Comparison of ENCODE assay signal across 27 mouse cellular contexts in the genomic region with DNA sequence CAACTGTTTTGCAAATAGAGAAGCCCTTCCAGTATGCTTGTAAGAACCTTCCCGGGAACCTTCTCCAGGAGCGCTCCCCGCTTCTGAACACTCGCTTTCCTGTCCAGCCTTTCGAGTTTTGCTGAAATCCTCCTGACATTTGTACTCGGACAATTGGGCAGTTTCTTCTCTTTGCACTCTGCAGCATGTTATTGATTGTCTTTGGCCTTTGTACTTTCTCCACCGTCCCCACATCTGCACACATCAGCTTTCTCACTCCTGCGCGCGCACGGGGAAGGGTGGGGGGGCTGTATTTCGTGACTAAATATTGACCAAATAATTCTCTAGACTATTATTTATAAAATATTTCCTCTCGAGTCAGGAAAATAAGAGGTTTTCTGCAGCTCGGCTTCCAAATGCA.
A peak's percentile ranks its signal among the peaks of the same experiment; 100 is the strongest.
DNase-seq lines count a peak whose midpoint lies in the region; ATAC-seq and TF ChIP-seq lines count a peak whose summit lies in the region.
"Had no signal": no experiment of that assay in that cellular context is flagged by ENCODE, and none has a peak within 500 bp of the region (broad histone marks: within the 10 kb centered on the region; RNA-seq: fewer than 3 reads in every experiment).

No protein-coding gene starts in this region.

- no peak overlapping the region for H3K4me2 ChIP-seq in liver, embryonic 13.5 days
- peak overlapping the region; percentile 32 for H3K4me2 ChIP-seq in liver, embryonic 16.5 days (ENCODE audit: low read depth, low read length)
- H3K4me2 ChIP-seq: embryonic facial prominence, embryonic 13.5 days; forebrain, embryonic 12.5 days; forebrain, embryonic 15.5 days; hindbrain, embryonic 12.5 days; hindbrain, embryonic 15.5 days had no signal

- H3K9ac ChIP-seq in liver, embryonic 13.5 days = no peak overlapping the region
- no peak overlapping the region for H3K9ac ChIP-seq in liver, embryonic 16.5 days (ENCODE audit: low read depth, low read length)
- H3K9ac ChIP-seq: embryonic facial prominence, embryonic 13.5 days; forebrain, embryonic 12.5 days; forebrain, embryonic 15.5 days; hindbrain, embryonic 12.5 days; hindbrain, embryonic 15.5 days had no signal

- 75% methylated on average over 14 of the region's 14 CpGs for WGBS in liver, embryonic 13.5 days (ENCODE audit: insufficient replicate concordance)
- WGBS in liver, embryonic 16.5 days (ENCODE audit: insufficient replicate concordance) = 67% methylated on average over 14 of the region's 14 CpGs

- H3K4me3 ChIP-seq in E14TG2a.4 (replicated peaks; ENCODE audit: low read length) = peak overlapping the region; percentile 54
- H3K4me3 ChIP-seq in liver, embryonic 13.5 days (replicated peaks) = no peak overlapping the region
- H3K4me3 ChIP-seq in liver, embryonic 16.5 days (ENCODE audit: low read depth, low read length) = no peak overlapping the region
- H3K4me3 ChIP-seq: embryonic facial prominence, embryonic 10.5 days; embryonic facial prominence, embryonic 13.5 days; erythroblast, embryonic 14.5 days; forebrain, embryonic 12.5 days; forebrain, embryonic 15.5 days; heart, adult 2 months; heart, embryonic 10.5 days; hindbrain, embryonic 12.5 days; hindbrain, embryonic 15.5 days had no signal

- no peak for TF ChIP-seq CTCF in E14TG2a.4 (conservative IDR thresholded peaks at IDR 0.05; ENCODE audit: low read length)

- H3K4me1 ChIP-seq in E14TG2a.4 (replicated peaks; ENCODE audit: low read depth, low read length) = peaks cover 28% of the 10 kb centered on the region
- no peaks in the 10 kb centered on the region for H3K4me1 ChIP-seq in liver, embryonic 13.5 days (replicated peaks)
- no peaks in the 10 kb centered on the region for H3K4me1 ChIP-seq in liver, embryonic 16.5 days (ENCODE audit: control insufficient read depth, low read depth, low read length)
- H3K4me1 ChIP-seq: embryonic facial prominence, embryonic 10.5 days; embryonic facial prominence, embryonic 13.5 days; forebrain, embryonic 12.5 days; forebrain, embryonic 15.5 days; heart, embryonic 10.5 days; hindbrain, embryonic 12.5 days; hindbrain, embryonic 15.5 days had no signal

- no peak for ATAC-seq in liver, embryonic 13.5 days (ENCODE audit: low read depth)
- no peak; the same call in 1 of the 2 replicates for ATAC-seq in liver, embryonic 16.5 days (ENCODE audit: low read depth)
- ATAC-seq: CD4-positive, CD25-positive, alpha-beta regulatory T cell, adult 4 months; forebrain, embryonic 15.5 days; Patski had no signal

- H3K36me3 ChIP-seq in E14TG2a.4 (ENCODE audit: insufficient read depth, low read length) = no peaks in the 10 kb centered on the region
- no peaks in the 10 kb centered on the region for H3K36me3 ChIP-seq in liver, embryonic 13.5 days
- H3K36me3 ChIP-seq in liver, embryonic 16.5 days (ENCODE audit: control insufficient read depth, insufficient read depth) = no peaks in the 10 kb centered on the region
- H3K36me3 ChIP-seq: embryonic facial prominence, embryonic 10.5 days; embryonic facial prominence, embryonic 13.5 days; forebrain, embryonic 12.5 days; forebrain, embryonic 15.5 days; heart, embryonic 10.5 days; hindbrain, embryonic 12.5 days; hindbrain, embryonic 15.5 days had no signal

- DNase-seq in ZHBTc4 (ENCODE audit: low read depth, low spot score) = peak; percentile 1
- no peak for DNase-seq in liver, embryonic 13.5 days
- no peak for DNase-seq in kidney, postnatal 14 days
- DNase-seq in frontal cortex, postnatal 25 days (ENCODE audit: low spot score in 2 of 2) = no peak
- no peak for DNase-seq in cerebellum, postnatal 25 days
- no peak for DNase-seq in frontal cortex, postnatal 14 days (ENCODE audit: low spot score in 2 of 2)
- DNase-seq: adrenal gland, adult 2 months; adrenal gland, postnatal 14 days; cerebellum, adult 11 months; cerebellum, adult 2 months; cerebellum, adult 9-11 months; cerebellum, postnatal 36 days; embryo, embryonic 11 days; gastrocnemius, postnatal 25 days; heart, adult 2 months had no signal

- H3K27me3 ChIP-seq in E14TG2a.4 (ENCODE audit: insufficient read depth, low read length) = 0 out of 2 replicates have a peak, but pooled peaks cover 4% of the 10 kb centered on the region
- H3K27me3 ChIP-seq in liver, embryonic 13.5 days = no peaks in the 10 kb centered on the region
- no peaks in the 10 kb centered on the region for H3K27me3 ChIP-seq in liver, embryonic 16.5 days (ENCODE audit: control insufficient read depth, insufficient read depth, low read depth, low read length)
- H3K27me3 ChIP-seq: embryonic facial prominence, embryonic 13.5 days; forebrain, embryonic 12.5 days; forebrain, embryonic 15.5 days; hindbrain, embryonic 12.5 days; hindbrain, embryonic 15.5 days had no signal

- H3K27ac ChIP-seq in liver, embryonic 13.5 days = peak overlapping the region; percentile 18; the same call in 1 of the 2 replicates
- no peak overlapping the region; the same call in 1 of the 2 replicates for H3K27ac ChIP-seq in liver, embryonic 16.5 days (ENCODE audit: low read length)
- H3K27ac ChIP-seq: embryonic facial prominence, embryonic 10.5 days; embryonic facial prominence, embryonic 13.5 days; forebrain, embryonic 12.5 days; forebrain, embryonic 15.5 days; heart, adult 2 months; heart, embryonic 10.5 days; hindbrain, embryonic 12.5 days; hindbrain, embryonic 15.5 days had no signal

- no peaks in the 10 kb centered on the region for H3K9me3 ChIP-seq in E14TG2a.4 (ENCODE audit: low read length)
- no peaks in the 10 kb centered on the region for H3K9me3 ChIP-seq in liver, embryonic 13.5 days (replicated peaks)
- no peaks in the 10 kb centered on the region for H3K9me3 ChIP-seq in liver, embryonic 16.5 days (replicated peaks; ENCODE audit: control insufficient read depth, low read length)
- H3K9me3 ChIP-seq: embryonic facial prominence, embryonic 10.5 days; embryonic facial prominence, embryonic 13.5 days; forebrain, embryonic 12.5 days; forebrain, embryonic 15.5 days; heart, embryonic 10.5 days; hindbrain, embryonic 12.5 days; hindbrain, embryonic 15.5 days had no signal
